Mouse (Mus musculus): Measurements from ENCODE around the gene Sec23b. TPM values are rescaled to one million over a fixed set of nuclear protein-coding genes. Genes with fewer than 3 reads are reported as not detected.
"Not testable (repeated sequence)": the region's sequence is repeated elsewhere in the genome, so short reads cannot be mapped to it uniquely, and the experiment has no call there.

Sec23b gene
- 82.7 and 82.8 TPM in 2 replicates for polyA plus RNA-seq (2012; rRNA removed)

GRCm38 (mm10) chr2:144555820-144556552, at the start of gene Sec23b:
TSS of gene Sec23b (plus strand) at chr2:144556229.
- peak; percentile 78 for DNase-seq (ENCODE audit: low read depth)

GRCm38 (mm10) chr2:144514619-144515018, 41.4 kb upstream of the Sec23b start:
- no peak for DNase-seq (ENCODE audit: low read depth)

- DNase-seq (ENCODE audit: low read depth), result peak; percentile 37
These were observed 36.3 kb upstream of the Sec23b start for GRCm38 (mm10) chr2:144519772-144520171.

GRCm38 (mm10) chr2:144525856-144526255, 30.2 kb upstream of the Sec23b start:
- DNase-seq (ENCODE audit: low read depth), result no peak

- peak; percentile 63 for DNase-seq (ENCODE audit: low read depth)
These were observed 28.8 kb upstream of the Sec23b start, which contains the start of the genes Dzank1 and Polr3f for GRCm38 (mm10) chr2:144526981-144527820. TSS of gene Dzank1 (minus strand) at chr2:144527414. TSS of gene Polr3f (plus strand) at chr2:144527718.

- DNase-seq (ENCODE audit: low read depth), result no peak
These were observed 28.2 kb upstream of the Sec23b start for GRCm38 (mm10) chr2:144527821-144528174.

- DNase-seq (ENCODE audit: low read depth), result no peak
These were observed 18.9 kb upstream of the Sec23b start for GRCm38 (mm10) chr2:144537123-144537522.

- DNase-seq (ENCODE audit: low read depth), result no peak
These were observed 14.8 kb upstream of the Sec23b start for GRCm38 (mm10) chr2:144541246-144541645.

- no peak for DNase-seq (ENCODE audit: low read depth)
These were observed 12.4 kb upstream of the Sec23b start for GRCm38 (mm10) chr2:144543670-144544069.

- DNase-seq (ENCODE audit: low read depth), result no peak
These were observed 11.4 kb upstream of the Sec23b start for GRCm38 (mm10) chr2:144544630-144545029.

- no peak for DNase-seq (ENCODE audit: low read depth)
These were observed 11.0 kb upstream of the Sec23b start for GRCm38 (mm10) chr2:144545061-144545460.

- DNase-seq (ENCODE audit: low read depth), result no peak
These were observed 10.5 kb upstream of the Sec23b start for GRCm38 (mm10) chr2:144545481-144545880.

- no peak for DNase-seq (ENCODE audit: low read depth)
These were observed 8.5 kb upstream of the Sec23b start for GRCm38 (mm10) chr2:144547559-144547958.

GRCm38 (mm10) chr2:144550529-144550928, 5.5 kb upstream of the Sec23b start, which contains the start of gene Rbbp9:
TSS of gene Rbbp9 (minus strand) at chr2:144550869.
- no peak for DNase-seq (ENCODE audit: low read depth)

- no peak for DNase-seq (ENCODE audit: low read depth)
These were observed 2.1 kb upstream of the Sec23b start for GRCm38 (mm10) chr2:144553905-144554304.

GRCm38 (mm10) chr2:144555286-144555819, 676 bp upstream of the Sec23b start:
- DNase-seq (ENCODE audit: low read depth), result peak; percentile 12

GRCm38 (mm10) chr2:144588723-144589122, 32.7 kb downstream of the Sec23b start:
- DNase-seq (ENCODE audit: low read depth), result no peak

- DNase-seq (ENCODE audit: low read depth), result not testable (repeated sequence)
These were observed 37.0 kb downstream of the Sec23b start for GRCm38 (mm10) chr2:144593036-144593435.

- peak; percentile 27 for DNase-seq (ENCODE audit: low read depth)
These were observed 38.1 kb downstream of the Sec23b start, which contains the start of gene Smim26 for GRCm38 (mm10) chr2:144593951-144594651. TSS of gene Smim26 (plus strand) at chr2:144594054.

GRCm38 (mm10) chr2:144598006-144598405, 42.0 kb downstream of the Sec23b start:
- no peak for DNase-seq (ENCODE audit: low read depth)

GRCm38 (mm10) chr2:144599831-144600687, 44.0 kb downstream of the Sec23b start, which contains the start of gene Dtd1:
TSS of gene Dtd1 (plus strand) at chr2:144599897.
- DNase-seq (ENCODE audit: low read depth), result peak; percentile 36

Measured in gonadal fat pad, adult 2 months (tissue).